In genomic region chr1:23731324-23731723, GRCm38 (mm10) we compare ENCODE assay signal across 35 mouse cellular contexts. TPM values are rescaled to one million over a fixed set of nuclear protein-coding genes. Genes with fewer than 3 reads are reported as not detected.
"Had no signal": no experiment of that assay in that cellular context is flagged by ENCODE, and none has a peak within 500 bp of the region (broad histone marks: within the 10 kb centered on the region; RNA-seq: fewer than 3 reads in every experiment).

No protein-coding gene starts in this region.

- DNase-seq: heart, postnatal 10 days; heart, postnatal 14 days; heart, postnatal 36 days; heart, postnatal 4 days; kidney, adult 11 months; kidney, adult 18-20 months; kidney, adult 2 months; kidney, adult 8-10 months; kidney, adult 9 months; kidney, postnatal 10 days; kidney, postnatal 14 days; kidney, postnatal 25 days; kidney, postnatal 36 days; kidney, postnatal 4 days; layer of hippocampus, adult 9-11 months; layer of hippocampus, postnatal 36 days had no signal

- H3K36me3 ChIP-seq: heart, embryonic 12.5 days; heart, embryonic 13.5 days; heart, embryonic 15.5 days; hindbrain, embryonic 10.5 days; hindbrain, embryonic 12.5 days; hindbrain, embryonic 13.5 days; hindbrain, embryonic 15.5 days; kidney, embryonic 15.5 days had no signal

- H3K9ac ChIP-seq: heart, embryonic 12.5 days; heart, embryonic 13.5 days; heart, embryonic 15.5 days; hindbrain, embryonic 12.5 days; hindbrain, embryonic 13.5 days; hindbrain, embryonic 14.5 days; hindbrain, embryonic 15.5 days; kidney, embryonic 15.5 days had no signal

- H3K27me3 ChIP-seq: heart, embryonic 12.5 days; heart, embryonic 13.5 days; heart, embryonic 15.5 days; hindbrain, embryonic 12.5 days; hindbrain, embryonic 13.5 days; hindbrain, embryonic 15.5 days; kidney, embryonic 15.5 days had no signal

- H3K9me3 ChIP-seq: heart, embryonic 12.5 days; heart, embryonic 13.5 days; heart, embryonic 15.5 days; hindbrain, embryonic 10.5 days; hindbrain, embryonic 12.5 days; hindbrain, embryonic 13.5 days; hindbrain, embryonic 15.5 days; kidney, embryonic 15.5 days had no signal

- ATAC-seq: hindbrain, embryonic 16.5 days; hindbrain, postnatal 0 days; inflammation-experienced regulatory T-cells, adult 6 months; intestine, embryonic 16.5 days; intestine, postnatal 0 days had no signal

- H3K4me1 ChIP-seq: heart, embryonic 12.5 days; heart, embryonic 13.5 days; heart, embryonic 15.5 days; hindbrain, embryonic 10.5 days; hindbrain, embryonic 12.5 days; hindbrain, embryonic 13.5 days; hindbrain, embryonic 15.5 days; kidney, embryonic 15.5 days had no signal

- H3K27ac ChIP-seq: heart, embryonic 13.5 days; heart, embryonic 15.5 days; hindbrain, embryonic 10.5 days; hindbrain, embryonic 12.5 days; hindbrain, embryonic 13.5 days; hindbrain, embryonic 14.5 days; hindbrain, embryonic 15.5 days; hindbrain, postnatal 0 days; kidney, embryonic 15.5 days; kidney, postnatal 0 days; layer of hippocampus, adult 2 months; left cerebral cortex, adult 2 months had no signal

- H3K4me3 ChIP-seq: heart, embryonic 12.5 days; heart, embryonic 13.5 days; heart, embryonic 15.5 days; hindbrain, embryonic 10.5 days; hindbrain, embryonic 12.5 days; hindbrain, embryonic 13.5 days; hindbrain, embryonic 15.5 days; kidney, embryonic 15.5 days; layer of hippocampus, adult 2 months; left cerebral cortex, adult 2 months had no signal

- H3K4me2 ChIP-seq: heart, embryonic 11.5 days; heart, embryonic 12.5 days; heart, embryonic 13.5 days; heart, embryonic 15.5 days; hindbrain, embryonic 12.5 days; hindbrain, embryonic 13.5 days; hindbrain, embryonic 14.5 days; hindbrain, embryonic 15.5 days; kidney, embryonic 15.5 days had no signal

RNA-seq across cellular contexts. Expression of gene B3gat2, which starts 30.2 kb away (rescaled TPM):
- polyA plus RNA-seq: large intestine, adult 2 months had no signal
